Mouse (Mus musculus): Measurements from ENCODE around the gene Agap3. TPM values are rescaled to one million over a fixed set of nuclear protein-coding genes. Genes with fewer than 3 reads are reported as not detected.

Agap3 gene
- polyA plus RNA-seq, 1 experiment from 2014 or later = 5.0 TPM

- no peak overlapping the region for H3K4me2 ChIP-seq (ENCODE audit: low read depth, low read length)
- no peaks in the 10 kb centered on the region for H3K36me3 ChIP-seq (ENCODE audit: control insufficient read depth, insufficient read depth)
- H3K4me3 ChIP-seq (ENCODE audit: low read depth, low read length) = no peak overlapping the region
- no peak overlapping the region for H3K27ac ChIP-seq (ENCODE audit: low read length)
- no peak overlapping the region for H3K9ac ChIP-seq (ENCODE audit: low read depth, low read length)
- no peaks in the 10 kb centered on the region; the same call in 1 of the 2 replicates for H3K4me1 ChIP-seq (ENCODE audit: control insufficient read depth, low read depth, low read length)
- peak; percentile 56 for ATAC-seq (ENCODE audit: low read depth)
- 6% methylated on average over 21 of the region's 21 CpGs for WGBS (ENCODE audit: insufficient replicate concordance)
- no peaks in the 10 kb centered on the region for H3K9me3 ChIP-seq (replicated peaks; ENCODE audit: control insufficient read depth, low read length)
- H3K27me3 ChIP-seq (ENCODE audit: control insufficient read depth, insufficient read depth, low read depth, low read length) = no peaks in the 10 kb centered on the region
These were observed 35.7 kb upstream of the Agap3 start for GRCm38 (mm10) chr5:24416222-24416736.

- H3K9me3 ChIP-seq (replicated peaks; ENCODE audit: control insufficient read depth, low read length) = no peaks in the 10 kb centered on the region
- no peaks in the 10 kb centered on the region for H3K36me3 ChIP-seq (ENCODE audit: control insufficient read depth, insufficient read depth)
- ATAC-seq (ENCODE audit: low read depth) = no peak
- H3K4me3 ChIP-seq (ENCODE audit: low read depth, low read length) = no peak overlapping the region
- WGBS (ENCODE audit: insufficient replicate concordance) = 80% methylated on average over 10 of the region's 10 CpGs
- no peak overlapping the region for H3K27ac ChIP-seq (ENCODE audit: low read length)
- no peak overlapping the region for H3K4me2 ChIP-seq (ENCODE audit: low read depth, low read length)
- H3K27me3 ChIP-seq (ENCODE audit: control insufficient read depth, insufficient read depth, low read depth, low read length) = no peaks in the 10 kb centered on the region
- peaks cover under 1% of the 10 kb centered on the region for H3K4me1 ChIP-seq (ENCODE audit: control insufficient read depth, low read depth, low read length)
- no peak overlapping the region for H3K9ac ChIP-seq (ENCODE audit: low read depth, low read length)
These were observed 34.4 kb upstream of the Agap3 start for GRCm38 (mm10) chr5:24417587-24417986.

GRCm38 (mm10) chr5:24420381-24420780, 31.6 kb upstream of the Agap3 start:
- Histone ChIP-seq H3K36me3 (ENCODE audit: control insufficient read depth, insufficient read depth) (no peaks in the 10 kb centered on the region), H3K27ac (ENCODE audit: low read length) (no peak overlapping the region), H3K9me3 (replicated peaks; ENCODE audit: control insufficient read depth, low read length) (no peaks in the 10 kb centered on the region), H3K4me3 (ENCODE audit: low read depth, low read length) (no peak overlapping the region), H3K4me1 (ENCODE audit: control insufficient read depth, low read depth, low read length) (peaks cover 14% of the 10 kb centered on the region), H3K27me3 (ENCODE audit: control insufficient read depth, insufficient read depth, low read depth, low read length) (no peaks in the 10 kb centered on the region), H3K9ac (ENCODE audit: low read depth, low read length) (no peak overlapping the region), H3K4me2 (ENCODE audit: low read depth, low read length) (no peak overlapping the region)
- WGBS (ENCODE audit: insufficient replicate concordance) = 80% methylated on average over 9 of the region's 9 CpGs
- no peak for ATAC-seq (ENCODE audit: low read depth)

GRCm38 (mm10) chr5:24423129-24424003, 28.6 kb upstream of the Agap3 start, which contains the start of the genes Cdk5 and Slc4a2:
Gene Cdk5, minus strand, starts transcription at chr5:24423530.
Gene Slc4a2, plus strand, starts transcription at chr5:24423837.
- Histone ChIP-seq H3K4me1 (ENCODE audit: control insufficient read depth, low read depth, low read length) (peaks cover 37% of the 10 kb centered on the region), H3K9ac (ENCODE audit: low read depth, low read length) (peak within 1 kb of the TSS; percentile 82), H3K4me2 (ENCODE audit: low read depth, low read length) (peak within 1 kb of the TSS; percentile 89), H3K4me3 (ENCODE audit: low read depth, low read length) (peak within 1 kb of the TSS; percentile 74), H3K36me3 (ENCODE audit: control insufficient read depth, insufficient read depth) (no peaks in the 10 kb centered on the region), H3K27ac (ENCODE audit: low read length) (peak within 1 kb of the TSS; percentile 94), H3K27me3 (ENCODE audit: control insufficient read depth, insufficient read depth, low read depth, low read length) (no peaks in the 10 kb centered on the region), H3K9me3 (replicated peaks; ENCODE audit: control insufficient read depth, low read length) (no peaks in the 10 kb centered on the region)
- ATAC-seq (ENCODE audit: low read depth) = peak; percentile 92
- under 1% methylated on average over 46 of the region's 46 CpGs for WGBS (ENCODE audit: insufficient replicate concordance)

GRCm38 (mm10) chr5:24424004-24424781, 27.8 kb upstream of the Agap3 start:
- Histone ChIP-seq H3K9ac (ENCODE audit: low read depth, low read length) (peak overlapping the region; percentile 82), H3K9me3 (replicated peaks; ENCODE audit: control insufficient read depth, low read length) (no peaks in the 10 kb centered on the region), H3K4me2 (ENCODE audit: low read depth, low read length) (peak overlapping the region; percentile 89), H3K27ac (ENCODE audit: low read length) (peak overlapping the region; percentile 94), H3K27me3 (ENCODE audit: control insufficient read depth, insufficient read depth, low read depth, low read length) (no peaks in the 10 kb centered on the region), H3K36me3 (ENCODE audit: control insufficient read depth, insufficient read depth) (no peaks in the 10 kb centered on the region), H3K4me1 (ENCODE audit: control insufficient read depth, low read depth, low read length) (peaks cover 37% of the 10 kb centered on the region), H3K4me3 (ENCODE audit: low read depth, low read length) (peak overlapping the region; percentile 74)
- 9% methylated on average over 21 of the region's 21 CpGs for WGBS (ENCODE audit: insufficient replicate concordance)
- no peak for ATAC-seq (ENCODE audit: low read depth)

- Histone ChIP-seq H3K9ac (ENCODE audit: low read depth, low read length) (peak overlapping the region; percentile 82), H3K4me1 (ENCODE audit: control insufficient read depth, low read depth, low read length) (peaks cover 37% of the 10 kb centered on the region), H3K36me3 (ENCODE audit: control insufficient read depth, insufficient read depth) (no peaks in the 10 kb centered on the region; the same call in 1 of the 2 replicates), H3K27me3 (ENCODE audit: control insufficient read depth, insufficient read depth, low read depth, low read length) (no peaks in the 10 kb centered on the region), H3K27ac (ENCODE audit: low read length) (peak overlapping the region; percentile 94), H3K9me3 (replicated peaks; ENCODE audit: control insufficient read depth, low read length) (no peaks in the 10 kb centered on the region), H3K4me2 (ENCODE audit: low read depth, low read length) (peak overlapping the region; percentile 89), H3K4me3 (ENCODE audit: low read depth, low read length) (peak overlapping the region; percentile 74)
- WGBS (ENCODE audit: insufficient replicate concordance) = under 1% methylated on average over 43 of the region's 60 CpGs
- ATAC-seq (ENCODE audit: low read depth) = peak; percentile 59
These were observed 27.0 kb upstream of the Agap3 start for GRCm38 (mm10) chr5:24424861-24425411.

- 1% methylated on average over 24 of the region's 30 CpGs for WGBS (ENCODE audit: insufficient replicate concordance)
- H3K9ac ChIP-seq (ENCODE audit: low read depth, low read length) = peak overlapping the region; percentile 82
- H3K27ac ChIP-seq (ENCODE audit: low read length) = peak overlapping the region; percentile 94
- H3K4me1 ChIP-seq (ENCODE audit: control insufficient read depth, low read depth, low read length) = peaks cover 37% of the 10 kb centered on the region
- peak overlapping the region; percentile 89 for H3K4me2 ChIP-seq (ENCODE audit: low read depth, low read length)
- no peaks in the 10 kb centered on the region; the same call in 1 of the 2 replicates for H3K36me3 ChIP-seq (ENCODE audit: control insufficient read depth, insufficient read depth)
- ATAC-seq (ENCODE audit: low read depth) = no peak
- H3K4me3 ChIP-seq (ENCODE audit: low read depth, low read length) = peak overlapping the region; percentile 74
- H3K27me3 ChIP-seq (ENCODE audit: control insufficient read depth, insufficient read depth, low read depth, low read length) = no peaks in the 10 kb centered on the region
- H3K9me3 ChIP-seq (replicated peaks; ENCODE audit: control insufficient read depth, low read length) = no peaks in the 10 kb centered on the region
These were observed 26.4 kb upstream of the Agap3 start for GRCm38 (mm10) chr5:24425421-24426036.

- Histone ChIP-seq H3K27ac (ENCODE audit: low read length) (no peak overlapping the region), H3K9me3 (replicated peaks; ENCODE audit: control insufficient read depth, low read length) (no peaks in the 10 kb centered on the region), H3K27me3 (ENCODE audit: control insufficient read depth, insufficient read depth, low read depth, low read length) (no peaks in the 10 kb centered on the region), H3K9ac (ENCODE audit: low read depth, low read length) (peak overlapping the region; percentile 82), H3K4me3 (ENCODE audit: low read depth, low read length) (peak overlapping the region; percentile 74), H3K4me1 (ENCODE audit: control insufficient read depth, low read depth, low read length) (peaks cover 37% of the 10 kb centered on the region), H3K4me2 (ENCODE audit: low read depth, low read length) (peak overlapping the region; percentile 89), H3K36me3 (ENCODE audit: control insufficient read depth, insufficient read depth) (peaks cover 2% of the 10 kb centered on the region; the same call in 1 of the 2 replicates)
- no peak for ATAC-seq (ENCODE audit: low read depth)
- 10% methylated on average over 10 of the region's 10 CpGs for WGBS (ENCODE audit: insufficient replicate concordance)
These were observed 25.9 kb upstream of the Agap3 start for GRCm38 (mm10) chr5:24426037-24426432.
